Mouse (Mus musculus): ENCODE results near the gene Hadh.
A peak's percentile ranks its signal among the peaks of the same experiment; 100 is the strongest.

The Hadh gene

DNA sequence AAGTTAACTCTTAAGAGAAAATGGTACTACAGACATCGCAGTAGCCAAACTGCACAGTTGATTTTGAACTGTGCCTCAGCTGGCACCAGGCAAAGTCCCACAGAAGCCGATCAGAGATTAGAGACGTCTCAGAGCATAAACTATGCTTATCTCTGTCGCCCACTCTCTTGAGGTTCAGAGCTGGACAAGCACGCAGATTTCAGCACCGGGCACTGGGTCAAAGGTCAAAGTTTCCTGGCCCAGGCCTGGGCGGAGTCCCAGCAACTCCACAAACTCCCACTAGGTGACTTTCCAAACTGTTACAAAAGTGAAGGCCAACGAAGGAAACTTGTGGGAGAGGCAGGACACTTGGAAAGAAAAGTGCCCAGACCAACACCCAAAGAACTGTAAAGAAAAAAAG, 744 bp downstream of the Hadh start:
- DNase-seq (ENCODE audit: low read depth, low spot score): peak; percentile 8

DNA sequence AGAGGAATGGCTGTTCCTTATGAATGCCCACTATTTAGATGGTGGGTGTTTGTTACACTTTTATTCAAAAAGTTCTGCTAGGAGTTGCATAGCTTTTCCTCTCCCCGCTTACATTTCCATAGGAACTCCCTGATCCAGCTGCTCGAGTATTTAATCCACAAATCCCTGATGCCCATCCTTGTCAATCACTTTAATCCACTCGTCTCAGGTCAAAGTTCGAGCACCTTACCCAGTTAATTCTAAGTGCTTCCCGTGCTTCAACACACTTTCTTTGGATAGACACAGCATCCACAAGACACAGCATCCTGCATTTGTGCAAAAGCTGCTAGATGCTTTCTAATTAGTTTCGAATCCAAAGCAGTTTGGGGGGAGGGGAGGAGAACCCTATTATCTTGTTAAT, 1.5 kb downstream of the Hadh start:
- peak; percentile 74 for DNase-seq (ENCODE audit: low read depth, low spot score)

- no peak for DNase-seq (ENCODE audit: low read depth, low spot score)
Observed at GRCm38 (mm10) chr3:131266366-131267050, 5.4 kb downstream of the Hadh start.

DNA sequence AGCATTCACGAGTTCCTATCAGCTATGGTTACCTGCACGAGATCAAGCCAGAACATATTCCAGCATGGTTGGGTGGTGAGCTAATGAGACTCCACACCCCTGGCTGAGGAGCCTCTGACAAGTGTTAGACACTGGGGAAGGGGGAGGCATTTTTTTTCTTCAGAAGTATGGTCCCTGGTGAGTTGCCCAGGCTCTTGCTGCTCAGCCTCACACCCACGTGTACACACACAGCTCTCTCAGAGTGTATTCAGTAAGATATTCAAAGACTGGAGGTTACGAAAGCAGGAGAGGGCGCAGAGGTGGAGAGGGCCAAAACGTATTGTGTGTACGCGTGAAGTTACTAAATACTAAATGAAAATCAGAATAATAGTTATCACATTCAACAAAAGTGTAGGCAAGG, 6.4 kb downstream of the Hadh start:
- DNase-seq (ENCODE audit: low read depth, low spot score): no peak

GRCm38 (mm10) chr3:131263766-131264486, 8.0 kb downstream of the Hadh start:
- DNase-seq (ENCODE audit: low read depth, low spot score): no peak

GRCm38 (mm10) chr3:131260418-131260817, 11.5 kb downstream of the Hadh start:
- DNase-seq (ENCODE audit: low read depth, low spot score): no peak

DNA sequence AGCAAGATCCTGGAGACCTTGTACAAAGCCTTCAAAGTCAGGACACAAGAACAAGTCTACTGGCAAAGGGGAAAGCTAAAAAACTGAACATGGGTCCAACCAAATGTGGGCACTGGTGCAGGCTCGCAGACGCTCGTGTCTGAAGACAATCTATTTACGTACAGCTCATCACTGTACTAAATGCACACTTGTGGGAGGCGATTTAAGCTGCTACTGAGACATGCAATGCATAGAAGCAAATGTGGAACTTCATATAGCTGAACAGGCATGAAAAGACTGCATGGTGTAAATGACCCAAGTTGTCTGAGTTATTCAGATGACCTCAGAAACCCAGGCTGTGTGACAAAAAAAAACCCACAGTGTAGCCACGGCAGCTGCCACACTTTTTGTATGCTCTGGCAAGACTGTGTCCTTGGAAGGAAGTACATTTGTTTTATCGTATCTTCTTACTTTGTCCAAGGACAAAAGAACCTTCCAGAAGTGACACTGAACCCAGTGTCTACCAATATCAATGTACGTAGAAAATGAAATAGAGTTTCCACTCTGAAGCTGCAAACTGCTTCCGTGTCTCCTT, 12.4 kb downstream of the Hadh start:
- DNase-seq (ENCODE audit: low read depth, low spot score): no peak

GRCm38 (mm10) chr3:131258921-131259320, 13.0 kb downstream of the Hadh start:
- DNase-seq (ENCODE audit: low read depth, low spot score): no peak

- DNase-seq (ENCODE audit: low read depth, low spot score): no peak
Observed at GRCm38 (mm10) chr3:131255399-131255981, 16.4 kb downstream of the Hadh start.

DNA sequence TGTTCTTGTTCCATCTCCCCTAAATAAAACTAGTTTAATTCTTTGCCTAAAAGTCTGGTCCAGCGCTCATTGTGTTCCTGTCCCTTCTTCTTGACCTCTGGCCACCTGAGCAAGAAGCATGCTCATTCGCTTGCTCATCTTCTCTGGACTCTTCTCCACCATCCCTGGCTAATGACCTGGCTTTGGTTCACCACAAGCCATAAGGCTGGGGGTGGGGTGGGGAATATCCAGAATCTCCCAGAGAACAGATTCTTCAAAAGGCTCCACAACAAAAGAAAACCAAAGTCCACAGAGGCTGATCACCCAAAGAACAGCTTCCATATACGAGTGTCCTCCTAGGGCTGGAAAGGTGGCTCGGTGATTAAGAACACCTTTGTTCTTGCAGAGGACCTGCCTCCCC, 16.9 kb downstream of the Hadh start:
- DNase-seq (ENCODE audit: low read depth, low spot score): no peak

GRCm38 (mm10) chr3:131251601-131252000, 20.3 kb downstream of the Hadh start:
- no peak for DNase-seq (ENCODE audit: low read depth, low spot score)

- DNase-seq (ENCODE audit: low read depth, low spot score): no peak
Observed at GRCm38 (mm10) chr3:131250978-131251377, 20.9 kb downstream of the Hadh start.

GRCm38 (mm10) chr3:131250283-131250682, 21.6 kb downstream of the Hadh start:
- DNase-seq (ENCODE audit: low read depth, low spot score): no peak

DNA sequence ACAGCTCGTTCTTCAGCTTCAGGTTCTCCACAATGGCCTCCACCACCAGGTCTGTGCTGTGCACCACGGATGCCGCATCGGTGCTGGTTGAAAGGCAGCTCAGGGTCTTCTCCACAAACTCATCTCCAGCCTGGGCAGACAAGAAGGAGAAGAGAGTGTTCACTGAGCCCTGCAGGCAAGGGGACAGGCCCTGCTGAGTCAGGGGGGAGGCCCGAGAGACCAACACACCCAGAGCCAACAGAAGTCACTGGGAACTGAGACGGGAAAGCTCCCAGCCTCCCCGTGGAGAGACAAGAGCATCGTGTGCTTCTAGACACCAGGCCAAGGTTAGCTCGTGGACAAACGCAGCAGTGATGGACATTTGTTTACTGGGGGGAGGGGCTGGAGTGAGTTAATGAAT, 23.5 kb downstream of the Hadh start:
- no peak for DNase-seq (ENCODE audit: low read depth, low spot score)

- DNase-seq (ENCODE audit: low read depth, low spot score): no peak
Observed at GRCm38 (mm10) chr3:131247851-131248250, 24.1 kb downstream of the Hadh start.

- no peak for DNase-seq (ENCODE audit: low read depth, low spot score)
Observed at GRCm38 (mm10) chr3:131247447-131247846, 24.5 kb downstream of the Hadh start.

- DNase-seq (ENCODE audit: low read depth, low spot score): no peak
Observed at GRCm38 (mm10) chr3:131246579-131247046, 25.3 kb downstream of the Hadh start.

GRCm38 (mm10) chr3:131245766-131246578, 25.9 kb downstream of the Hadh start:
- DNase-seq (ENCODE audit: low read depth, low spot score): peak; percentile 41

- DNase-seq (ENCODE audit: low read depth, low spot score): peak; percentile 42
Observed at GRCm38 (mm10) chr3:131237785-131238633, 33.9 kb downstream of the Hadh start.

DNA sequence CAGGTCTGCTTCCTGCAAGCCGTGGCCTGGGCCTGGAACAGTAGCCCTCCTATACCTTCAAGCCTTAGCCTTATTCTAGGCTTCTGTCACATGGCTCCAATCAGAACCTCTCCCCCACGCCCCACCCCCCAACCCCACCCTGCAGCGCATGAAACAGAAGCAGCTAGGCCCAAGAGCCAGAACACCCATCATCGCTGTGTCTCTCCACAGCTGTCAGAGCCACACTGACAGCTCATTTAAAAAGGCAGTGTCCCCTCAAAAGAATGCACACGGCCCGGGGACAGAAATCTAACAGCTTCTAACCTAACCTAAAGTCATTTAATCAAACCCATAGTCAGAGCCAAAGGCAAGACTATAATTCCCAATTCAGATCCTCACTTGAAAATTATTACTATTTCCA, 34.8 kb downstream of the Hadh start:
- no peak for DNase-seq (ENCODE audit: low read depth, low spot score)

- DNase-seq (ENCODE audit: low read depth, low spot score): no peak
Observed at GRCm38 (mm10) chr3:131228083-131228482, 43.8 kb downstream of the Hadh start.

All from retina, adult 2 months (tissue).